Mouse (Mus musculus) ES-Bruce4 (cell line): ENCODE results near the gene Ssbp3.

Source experiments
- CTCF ChIP-seq: IDR thresholded peaks from one replicate; pipeline ENCODE4 v1.8.1; 2011; ENCODE audit warnings: low read depth, low read length
- POLR2A ChIP-seq: IDR thresholded peaks from one replicate; pipeline ENCODE4 v1.8.1; 2011; ENCODE audit warnings: low read length; ENCODE audit not compliant: insufficient read depth

GRCm38 (mm10) chr4:107064394-107065098 lies 154.0 kb downstream of the Ssbp3 start:
- no peak for TF ChIP-seq CTCF
- no peak for TF ChIP-seq POLR2A
